Mouse (Mus musculus) midbrain, embryonic 14.5 days (tissue): ENCODE measurements around the gene Rnf144b. TPM values are rescaled to one million over a fixed set of nuclear protein-coding genes. Genes with fewer than 3 reads are reported as not detected.

Experiments used
- ATAC-seq: fragments of 200-750 bp; cut with Nextera tagmentation; 2 replicates; pipeline ENCODE4 v1.8.0; 2017; ENCODE audit warnings: moderate number of reproducible peaks, moderate library complexity; ENCODE audit not compliant: low FRiP score, low TSS enrichment
- DNase-seq: peaks from one replicate; pipeline ENCODE4 v3.0.0-alpha.2; 2015
- H3K27ac ChIP-seq: fragments of 300-500 bp; sonication (generic); replicated peaks from 2 replicates; pipeline ENCODE4 v1.5.1; 2014; ENCODE audit warnings: mild to moderate bottlenecking, low read depth, low read length, moderate library complexity
- H3K27me3 ChIP-seq: fragments of 300-500 bp; sonication (generic); 2 replicates; pipeline ENCODE4 v1.6.1; 2014; ENCODE audit warnings: low read length, control low read depth, mixed read lengths; ENCODE audit not compliant: control insufficient read depth, insufficient read depth
- H3K36me3 ChIP-seq: fragments of 300-500 bp; sonication (generic); 2 replicates; pipeline ENCODE4 v1.6.1; 2014; ENCODE audit warnings: low read length, control low read depth; ENCODE audit not compliant: control insufficient read depth, insufficient read depth
- H3K4me1 ChIP-seq: fragments of 300-500 bp; sonication (generic); 2 replicates; pipeline ENCODE4 v1.6.1; 2014; ENCODE audit warnings: mild to moderate bottlenecking, antibody characterized with exemption, low read length, control low read depth; ENCODE audit not compliant: control insufficient read depth, insufficient read depth
- H3K4me2 ChIP-seq: fragments of 300-500 bp; sonication (generic); 2 replicates; pipeline ENCODE4 v1.6.1; 2014; ENCODE audit warnings: mild to moderate bottlenecking, low read length, moderate library complexity
- H3K4me3 ChIP-seq: fragments of 300-500 bp; sonication (generic); replicated peaks from 2 replicates; pipeline ENCODE4 v1.5.1; 2014; ENCODE audit warnings: low read depth, low read length
- H3K9ac ChIP-seq: fragments of 300-500 bp; sonication (generic); replicated peaks from 2 replicates; pipeline ENCODE4 v1.6.1; 2014; ENCODE audit warnings: mild to moderate bottlenecking, low read length, moderate library complexity
- H3K9me3 ChIP-seq: fragments of 300-500 bp; sonication (generic); 2 replicates; pipeline ENCODE4 v1.6.1; 2016; ENCODE audit warnings: low read length, control low read depth, mixed read lengths; ENCODE audit not compliant: control insufficient read depth
- WGBS: fragments of 180-500 bp; shearing (Covaris S2); extraction: QIAGEN DNeasy Blood & Tissue Kit; methylation state at CpG from one replicate; pipeline ENCODE4 v1.1.7; 2014; 5-methylcytosine and 5-hydroxymethylcytosine counted together
- polyA plus RNA-seq: library from polyadenylated mRNA; unstranded; fragments of >200 nt; fragmentation: Nextera tagmentation; extraction: Ambion mirVana; gene quantifications from 2 replicates; pipeline ENCODE4 v1.2.1, GENCODE M21; 2014

Gene Rnf144b
- polyA plus RNA-seq, 1 experiment from 2014 or later = 1.1 TPM

- Histone ChIP-seq H3K27me3 (no peaks in the 10 kb centered on the region), H3K4me3 (no peak overlapping the region), H3K4me1 (no peaks in the 10 kb centered on the region), H3K9ac (no peak overlapping the region), H3K4me2 (no peak overlapping the region), H3K9me3 (no peaks in the 10 kb centered on the region), H3K36me3 (no peaks in the 10 kb centered on the region), H3K27ac (no peak overlapping the region)
- ATAC-seq (no peak), DNase-seq (no peak)
- WGBS = 80% methylated on average over 13 of the region's 13 CpGs
These were observed 48.5 kb downstream of the Rnf144b start for GRCm38 (mm10) chr13:47170811-47171555.

GRCm38 (mm10) chr13:47172891-47173290, 50.4 kb downstream of the Rnf144b start:
- Histone ChIP-seq H3K4me1 (no peaks in the 10 kb centered on the region), H3K4me2 (no peak overlapping the region), H3K4me3 (no peak overlapping the region), H3K27me3 (no peaks in the 10 kb centered on the region), H3K36me3 (no peaks in the 10 kb centered on the region), H3K9ac (no peak overlapping the region), H3K27ac (no peak overlapping the region), H3K9me3 (no peaks in the 10 kb centered on the region)
- ATAC-seq (no peak), DNase-seq (no peak)
- WGBS = 88% methylated on average over 10 of the region's 10 CpGs

GRCm38 (mm10) chr13:47178182-47178581, 55.7 kb downstream of the Rnf144b start:
- Histone ChIP-seq H3K4me1 (no peaks in the 10 kb centered on the region), H3K4me3 (no peak overlapping the region), H3K4me2 (no peak overlapping the region), H3K27me3 (no peaks in the 10 kb centered on the region), H3K27ac (no peak overlapping the region), H3K9me3 (no peaks in the 10 kb centered on the region), H3K9ac (no peak overlapping the region), H3K36me3 (no peaks in the 10 kb centered on the region)
- no peak for DNase-seq
- no peak for ATAC-seq
- WGBS = 82% methylated on average over 8 of the region's 8 CpGs

- Histone ChIP-seq H3K4me3 (no peak overlapping the region), H3K27ac (no peak overlapping the region), H3K27me3 (no peaks in the 10 kb centered on the region), H3K4me1 (no peaks in the 10 kb centered on the region), H3K9ac (no peak overlapping the region), H3K4me2 (no peak overlapping the region), H3K9me3 (no peaks in the 10 kb centered on the region), H3K36me3 (no peaks in the 10 kb centered on the region)
- DNase-seq (no peak), ATAC-seq (no peak)
- 84% methylated on average over 7 of the region's 7 CpGs for WGBS
These were observed 58.3 kb downstream of the Rnf144b start for GRCm38 (mm10) chr13:47180776-47181175.

GRCm38 (mm10) chr13:47182366-47182765, 59.9 kb downstream of the Rnf144b start:
- no peak for ATAC-seq
- no peaks in the 10 kb centered on the region for H3K4me1 ChIP-seq
- 88% methylated on average over 5 of the region's 5 CpGs for WGBS

GRCm38 (mm10) chr13:47183033-47183730, 60.7 kb downstream of the Rnf144b start:
- DNase-seq = no peak
- 88% methylated on average over 9 of the region's 9 CpGs for WGBS
- Histone ChIP-seq H3K4me2 (no peak overlapping the region), H3K9ac (no peak overlapping the region), H3K36me3 (no peaks in the 10 kb centered on the region), H3K9me3 (no peaks in the 10 kb centered on the region), H3K27me3 (no peaks in the 10 kb centered on the region), H3K4me3 (no peak overlapping the region), H3K4me1 (no peaks in the 10 kb centered on the region), H3K27ac (no peak overlapping the region)
- no peak for ATAC-seq

More at GRCm38 (mm10) chr13:47182366-47182765, 59.9 kb downstream of the Rnf144b start:
- Histone ChIP-seq H3K27ac (no peak overlapping the region), H3K36me3 (no peaks in the 10 kb centered on the region), H3K9ac (no peak overlapping the region), H3K27me3 (no peaks in the 10 kb centered on the region), H3K4me2 (no peak overlapping the region), H3K4me3 (no peak overlapping the region), H3K9me3 (no peaks in the 10 kb centered on the region)
- no peak for DNase-seq

GRCm38 (mm10) chr13:47183771-47184170, 61.3 kb downstream of the Rnf144b start:
- Histone ChIP-seq H3K36me3 (no peaks in the 10 kb centered on the region), H3K4me2 (no peak overlapping the region), H3K9ac (no peak overlapping the region), H3K4me3 (no peak overlapping the region), H3K4me1 (no peaks in the 10 kb centered on the region), H3K27ac (no peak overlapping the region), H3K9me3 (no peaks in the 10 kb centered on the region), H3K27me3 (no peaks in the 10 kb centered on the region)
- ATAC-seq = no peak
- WGBS = 89% methylated on average over 9 of the region's 9 CpGs
- no peak for DNase-seq

GRCm38 (mm10) chr13:47187836-47188235, 65.4 kb downstream of the Rnf144b start:
- H3K4me2 ChIP-seq = no peak overlapping the region
- H3K27me3 ChIP-seq = peaks cover 2% of the 10 kb centered on the region
- H3K4me3 ChIP-seq = no peak overlapping the region
- WGBS = 88% methylated on average over 4 of the region's 4 CpGs
- no peak for DNase-seq
- ATAC-seq = no peak
- H3K27ac ChIP-seq = no peak overlapping the region
- no peaks in the 10 kb centered on the region for H3K36me3 ChIP-seq
- no peaks in the 10 kb centered on the region for H3K4me1 ChIP-seq
- H3K9me3 ChIP-seq = no peaks in the 10 kb centered on the region
- no peak overlapping the region for H3K9ac ChIP-seq

- no peak for ATAC-seq
- Histone ChIP-seq H3K9me3 (no peaks in the 10 kb centered on the region), H3K9ac (no peak overlapping the region), H3K4me1 (0 out of 2 replicates have a peak, but pooled peaks cover 9% of the 10 kb centered on the region), H3K36me3 (no peaks in the 10 kb centered on the region), H3K4me2 (no peak overlapping the region), H3K27ac (no peak overlapping the region), H3K27me3 (peaks cover 17% of the 10 kb centered on the region), H3K4me3 (no peak overlapping the region)
- DNase-seq = no peak
- WGBS = 91% methylated on average over 7 of the region's 7 CpGs
These were observed 67.5 kb downstream of the Rnf144b start for GRCm38 (mm10) chr13:47189971-47190370.
